Mouse (Mus musculus) spleen, postnatal 14 days (tissue): ENCODE data around the gene Bcl2.
"Not testable (repeated sequence)": the region's sequence is repeated elsewhere in the genome, so short reads cannot be mapped to it uniquely, and the experiment has no call there.

Source experiments
- DNase-seq, 2 experiments: peaks; one replicate each; pipeline ENCODE4 v3.0.0; 2021 to 2022; ENCODE audit warnings: low spot score in 2 of 2

The Bcl2 gene

GRCm38 (mm10) chr1:106713621-106714529, at the start of gene Bcl2:
Gene Bcl2, minus strand, starts transcription at chr1:106714274.
- DNase-seq = peak; percentile 46 to 62

- DNase-seq = no peak
Observed at GRCm38 (mm10) chr1:106760750-106761149, 46.7 kb upstream of the Bcl2 start.

GRCm38 (mm10) chr1:106759572-106760435, 45.7 kb upstream of the Bcl2 start, which contains the start of gene Kdsr:
Gene Kdsr, minus strand, starts transcription at chr1:106759727.
- DNase-seq = peak; percentile 84 to 88

GRCm38 (mm10) chr1:106758734-106759571, 44.9 kb upstream of the Bcl2 start:
- no peak for DNase-seq

- no peak for DNase-seq
Observed at GRCm38 (mm10) chr1:106756633-106757032, 42.6 kb upstream of the Bcl2 start.

GRCm38 (mm10) chr1:106752013-106752412, 37.9 kb upstream of the Bcl2 start:
- DNase-seq = no peak

GRCm38 (mm10) chr1:106750656-106751055, 36.6 kb upstream of the Bcl2 start:
- no peak for DNase-seq

- DNase-seq = no peak
Observed at GRCm38 (mm10) chr1:106748555-106749315, 34.7 kb upstream of the Bcl2 start.

- no peak for DNase-seq
Observed at GRCm38 (mm10) chr1:106742980-106743379, 28.9 kb upstream of the Bcl2 start.

GRCm38 (mm10) chr1:106740735-106741134, 26.7 kb upstream of the Bcl2 start:
- no peak for DNase-seq

- DNase-seq = no peak
Observed at GRCm38 (mm10) chr1:106739810-106740209, 25.7 kb upstream of the Bcl2 start.

GRCm38 (mm10) chr1:106738092-106738491, 24.0 kb upstream of the Bcl2 start:
- peak in 1 of 2 experiments; percentile 26 for DNase-seq

GRCm38 (mm10) chr1:106736211-106736610, 22.1 kb upstream of the Bcl2 start:
- no peak for DNase-seq

GRCm38 (mm10) chr1:106735586-106735985, 21.5 kb upstream of the Bcl2 start:
- peak in 1 of 2 experiments; percentile 20 for DNase-seq

GRCm38 (mm10) chr1:106722061-106722460, 8.0 kb upstream of the Bcl2 start:
- no peak for DNase-seq

- DNase-seq = not testable (repeated sequence)
Observed at GRCm38 (mm10) chr1:106717736-106718135, 3.7 kb upstream of the Bcl2 start.

GRCm38 (mm10) chr1:106717071-106717601, 3.1 kb upstream of the Bcl2 start:
- peak; percentile 38 to 65 for DNase-seq

GRCm38 (mm10) chr1:106716141-106716540, 2.1 kb upstream of the Bcl2 start:
- DNase-seq = no peak

GRCm38 (mm10) chr1:106715111-106716083, 1.3 kb upstream of the Bcl2 start:
- DNase-seq = no peak
